Mouse (Mus musculus) MEL (cell line): Measurements from ENCODE around the gene Bpifa2. TPM values are rescaled to one million over a fixed set of nuclear protein-coding genes. Genes with fewer than 3 reads are reported as not detected.

Experiments
- DNase-seq: peaks from one replicate; pipeline ENCODE4 v3.0.0; 2011; ENCODE audit warnings: low read depth, low spot score
- H3K27ac ChIP-seq: 2 replicates; pipeline ENCODE4 v1.5.1; 2012; ENCODE audit warnings: low read depth, mild to moderate bottlenecking, control low read depth, low read length, moderate library complexity; ENCODE audit not compliant: control insufficient read depth
- H3K27me3 ChIP-seq, 2 experiments: fragments of 150-350 bp in 1 of 2; sonication (generic) in 1 of 2; 2 replicates each; pipeline ENCODE4 v1.6.1; 2012; ENCODE audit warnings: low read length in 2 of 2, mild to moderate bottlenecking in 2 of 2, improper control_type of control experiment in 1 of 2, moderate library complexity in 1 of 2; ENCODE audit not compliant: insufficient read depth in 2 of 2, control insufficient read depth in 1 of 2
- H3K36me3 ChIP-seq, 2 experiments: 2 replicates each; pipeline ENCODE4 v1.6.1; 2012 to 2014; ENCODE audit warnings: low read length in 2 of 2, improper control_type of control experiment in 1 of 2, inconsistent platforms in 1 of 2, mild to moderate bottlenecking in 1 of 2; ENCODE audit not compliant: insufficient read depth in 2 of 2, control insufficient read depth in 1 of 2
- H3K4me1 ChIP-seq, 2 experiments: fragments of 150-350 bp in 1 of 2; sonication (generic) in 1 of 2; 2 replicates each; pipeline ENCODE4 v1.6.1; 2012; ENCODE audit warnings: low read length in 2 of 2, improper control_type of control experiment in 1 of 2, mild to moderate bottlenecking in 1 of 2; ENCODE audit not compliant: insufficient read depth in 2 of 2, control insufficient read depth in 1 of 2
- H3K4me3 ChIP-seq, 2 experiments: fragments of 150-350 bp in 1 of 2; sonication (generic) in 1 of 2; 2 replicates each; pipeline ENCODE4 v1.5.1; 2012; ENCODE audit warnings: low read depth in 2 of 2, low read length in 2 of 2, mild to moderate bottlenecking in 2 of 2, moderate library complexity in 2 of 2, control low read depth in 1 of 2, improper control_type of control experiment in 1 of 2; ENCODE audit not compliant: control insufficient read depth in 1 of 2, insufficient read depth in 1 of 2
- H3K79me2 ChIP-seq: 2 replicates; pipeline ENCODE4 v1.6.1; 2012; ENCODE audit warnings: mild to moderate bottlenecking, low read length, moderate library complexity; ENCODE audit not compliant: control insufficient read depth, poor library complexity, insufficient read depth
- H3K9ac ChIP-seq: 2 replicates; pipeline ENCODE4 v1.6.1; 2012; ENCODE audit warnings: low read depth, mild to moderate bottlenecking, control low read depth, low read length, moderate library complexity; ENCODE audit not compliant: control insufficient read depth, poor library complexity, severe bottlenecking
- H3K9me3 ChIP-seq: fragments of 150-350 bp; sonication (generic); replicated peaks from 2 replicates; pipeline ENCODE4 v1.6.1; 2012; ENCODE audit warnings: mild to moderate bottlenecking, low read length, improper control_type of control experiment, moderate library complexity; ENCODE audit not compliant: insufficient read depth
- CHD1 ChIP-seq: IDR thresholded peaks from 2 replicates; pipeline ENCODE4 v1.6.1; 2012; ENCODE audit warnings: low read depth, mild to moderate bottlenecking, inconsistent platforms, low read length, improper control_type of control experiment
- CTCF ChIP-seq, 3 experiments: IDR thresholded peaks in 2 of 3; conservative IDR thresholded peaks in 1 of 3; 2 replicates each; pipeline ENCODE4 v1.5.1; 2011 to 2012; ENCODE audit warnings: low read length in 3 of 3, low read depth in 2 of 3, mild to moderate bottlenecking in 2 of 3, improper control_type of control experiment in 1 of 3, inconsistent platforms in 1 of 3, mixed read lengths in 1 of 3, moderate library complexity in 1 of 3; ENCODE audit not compliant: control insufficient read depth in 1 of 3, insufficient read depth in 1 of 3, poor library complexity in 1 of 3, severe bottlenecking in 1 of 3
- ELF1 ChIP-seq: IDR thresholded peaks from 2 replicates; pipeline ENCODE4 v1.6.1; 2014; ENCODE audit warnings: low read depth, mild to moderate bottlenecking, inconsistent platforms, low read length, improper control_type of control experiment, moderate library complexity
- EP300 ChIP-seq, 2 experiments: IDR thresholded peaks; 2 replicates each; pipeline ENCODE4 v1.6.1; 2011; ENCODE audit warnings: improper control_type of control experiment in 2 of 2, low read length in 2 of 2, low read depth in 1 of 2, mild to moderate bottlenecking in 1 of 2
- KAT2A ChIP-seq: conservative IDR thresholded peaks from 2 replicates; pipeline ENCODE4 v1.6.1; 2012; ENCODE audit warnings: low read depth, low read length, improper control_type of control experiment, inconsistent platforms
- MAFK ChIP-seq: IDR thresholded peaks from 2 replicates; pipeline ENCODE4 v1.6.1; 2011; ENCODE audit warnings: low read depth, mild to moderate bottlenecking, low read length, improper control_type of control experiment, borderline replicate concordance
- MAZ ChIP-seq: IDR thresholded peaks from 2 replicates; pipeline ENCODE4 v1.6.1; 2012; ENCODE audit warnings: low read depth, mild to moderate bottlenecking, inconsistent platforms, low read length, improper control_type of control experiment
- MEF2A ChIP-seq: IDR thresholded peaks from 2 replicates; pipeline ENCODE4 v1.6.1; 2014; ENCODE audit warnings: low read depth, mild to moderate bottlenecking, inconsistent platforms, low read length, improper control_type of control experiment; ENCODE audit not compliant: poor library complexity, insufficient replicate concordance, severe bottlenecking; ENCODE audit errors: extremely low read depth
- NRF1 ChIP-seq: IDR thresholded peaks from 2 replicates; pipeline ENCODE4 v1.6.1; 2014; ENCODE audit warnings: low read depth, mild to moderate bottlenecking, inconsistent platforms, low read length, improper control_type of control experiment, moderate library complexity; ENCODE audit not compliant: poor library complexity, insufficient read depth, severe bottlenecking
- POLR2A ChIP-seq, 2 experiments: IDR thresholded peaks; 2 replicates each; pipeline ENCODE4 v1.6.1; 2011 to 2012; ENCODE audit warnings: low read length in 2 of 2, mild to moderate bottlenecking in 2 of 2, control low read depth in 1 of 2, improper control_type of control experiment in 1 of 2, low read depth in 1 of 2, moderate library complexity in 1 of 2; ENCODE audit not compliant: control insufficient read depth in 1 of 2, insufficient read depth in 1 of 2, poor library complexity in 1 of 2
- RAD21 ChIP-seq: IDR thresholded peaks from 2 replicates; pipeline ENCODE4 v1.6.1; 2011; ENCODE audit warnings: mild to moderate bottlenecking, low read depth, low read length, improper control_type of control experiment
- RCOR1 ChIP-seq: IDR thresholded peaks from 2 replicates; pipeline ENCODE4 v1.6.1; 2012; ENCODE audit warnings: low read depth, mild to moderate bottlenecking, inconsistent platforms, low read length, improper control_type of control experiment
- SIN3A ChIP-seq: IDR thresholded peaks from 2 replicates; pipeline ENCODE4 v1.6.1; 2012; ENCODE audit warnings: low read length, improper control_type of control experiment, inconsistent platforms
- TAL1 ChIP-seq: IDR thresholded peaks from 2 replicates; pipeline ENCODE4 v1.6.1; 2012; ENCODE audit warnings: mild to moderate bottlenecking, inconsistent platforms, low read length, moderate library complexity, mixed read lengths
- TCF12 ChIP-seq: IDR thresholded peaks from 2 replicates; pipeline ENCODE4 v1.6.1; 2014; ENCODE audit warnings: low read depth, mild to moderate bottlenecking, inconsistent platforms, low read length, improper control_type of control experiment, moderate library complexity
- UBTF ChIP-seq: IDR thresholded peaks from 2 replicates; pipeline ENCODE4 v1.6.1; 2012; ENCODE audit warnings: low read depth, mild to moderate bottlenecking, inconsistent platforms, low read length, improper control_type of control experiment, moderate library complexity, borderline replicate concordance; ENCODE audit not compliant: insufficient read depth
- USF1 ChIP-seq: IDR thresholded peaks from 2 replicates; pipeline ENCODE4 v1.6.1; 2014; ENCODE audit warnings: low read depth, mild to moderate bottlenecking, inconsistent platforms, low read length, improper control_type of control experiment, moderate library complexity
- USF2 ChIP-seq, 2 experiments: IDR thresholded peaks; 2 replicates each; pipeline ENCODE4 v1.6.1; 2011 to 2012; ENCODE audit warnings: improper control_type of control experiment in 2 of 2, low read length in 2 of 2, borderline replicate concordance in 1 of 2, inconsistent platforms in 1 of 2, low read depth in 1 of 2, mild to moderate bottlenecking in 1 of 2; ENCODE audit not compliant: insufficient read depth in 1 of 2
- ZC3H11A ChIP-seq: IDR thresholded peaks from 2 replicates; pipeline ENCODE4 v1.6.1; 2012; ENCODE audit warnings: low read depth, mild to moderate bottlenecking, inconsistent platforms, low read length, improper control_type of control experiment
- ZKSCAN1 ChIP-seq: IDR thresholded peaks from 2 replicates; pipeline ENCODE4 v1.6.1; 2012; ENCODE audit warnings: low read depth, mild to moderate bottlenecking, inconsistent platforms, low read length, improper control_type of control experiment, moderate library complexity
- polyA plus RNA-seq, 2 experiments: library from polyadenylated mRNA; stranded (reverse) in 1 of 2; unstranded in 1 of 2; fragments of >175 nt in 1 of 2; fragments of >200 nt in 1 of 2; gene quantifications; 2 replicates each; pipeline versions ENCODE4 v1.2.1 to v1.2.4; 2012; ENCODE audit warnings: low replicate concordance in 2 of 2, low read depth in 1 of 2; ENCODE audit not compliant: insufficient read length in 2 of 2, insufficient read depth in 1 of 2, missing spikeins in 1 of 2
- total RNA-seq: library from RNA; depleted of rRNA; stranded (reverse); fragments of 300-350 nt; gene quantifications from 2 replicates; pipeline ENCODE4 v1.2.3, GENCODE M21; 2012

Bpifa2 gene
- total and polyA plus RNA-seq, 3 experiments: not detected

- H3K9me3 ChIP-seq: no peaks in the 10 kb centered on the region
- no peak overlapping the region for H3K4me3 ChIP-seq
- no peak for DNase-seq
- no peak overlapping the region for H3K27ac ChIP-seq
- no peaks in the 10 kb centered on the region for H3K4me1 ChIP-seq
- no peaks in the 10 kb centered on the region for H3K27me3 ChIP-seq
- no peaks in the 10 kb centered on the region for H3K79me2 ChIP-seq
- TF ChIP-seq CTCF (IDR thresholded peaks at IDR 0.05 in 2 of 3, conservative IDR thresholded peaks at IDR 0.05 in 1 of 3; ENCODE audit: control insufficient read depth in 1 of 3, insufficient read depth in 1 of 3, low read depth in 2 of 3, low read length in 3 of 3, poor library complexity in 1 of 3, severe bottlenecking in 1 of 3): 0 out of 6 replicates have a peak, but pooled peaks of 1 of the 3 experiments have one; percentile 6
- no peak for TF ChIP-seq EP300 (IDR thresholded peaks at IDR 0.05; ENCODE audit: low read depth in 1 of 2, low read length in 2 of 2)
- no peaks in the 10 kb centered on the region for H3K36me3 ChIP-seq
- H3K9ac ChIP-seq: no peak overlapping the region
Measured at GRCm38 (mm10) chr2:154038932-154039331, 30.9 kb downstream of the Bpifa2 start.

- Histone ChIP-seq H3K27ac (no peak overlapping the region), H3K4me1 (no peaks in the 10 kb centered on the region), H3K27me3 (no peaks in the 10 kb centered on the region), H3K9ac (no peak overlapping the region), H3K4me3 (no peak overlapping the region), H3K9me3 (no peaks in the 10 kb centered on the region), H3K79me2 (no peaks in the 10 kb centered on the region), H3K36me3 (no peaks in the 10 kb centered on the region)
- TF ChIP-seq RCOR1 (no peak), TAL1 (no peak), MAZ (no peak), TCF12 (no peak), USF2 (IDR thresholded peaks at IDR 0.05; ENCODE audit: borderline replicate concordance in 1 of 2, insufficient read depth in 1 of 2, low read depth in 1 of 2, low read length in 2 of 2) (no peak), CHD1 (no peak), ELF1 (no peak), ZKSCAN1 (no peak), USF1 (no peak), POLR2A (IDR thresholded peaks at IDR 0.05; ENCODE audit: control insufficient read depth in 1 of 2, insufficient read depth in 1 of 2, low read depth in 1 of 2, low read length in 2 of 2, poor library complexity in 1 of 2) (no peak), CTCF (IDR thresholded peaks at IDR 0.05 in 2 of 3, conservative IDR thresholded peaks at IDR 0.05 in 1 of 3; ENCODE audit: control insufficient read depth in 1 of 3, insufficient read depth in 1 of 3, low read depth in 2 of 3, low read length in 3 of 3, poor library complexity in 1 of 3, severe bottlenecking in 1 of 3) (no peak), UBTF (no peak), MEF2A (no peak), RAD21 (no peak), KAT2A (no peak), SIN3A (no peak), MAFK (no peak), NRF1 (no peak), ZC3H11A (no peak)
- no peak for DNase-seq
Measured at GRCm38 (mm10) chr2:154044743-154045142, 36.7 kb downstream of the Bpifa2 start.
